Mouse (Mus musculus) midbrain, embryonic 10.5 days (tissue): Measurements from ENCODE around the gene Arl8a. TPM values are rescaled to one million over a fixed set of nuclear protein-coding genes. Genes with fewer than 3 reads are reported as not detected.
A peak's percentile ranks its signal among the peaks of the same experiment; 100 is the strongest.
"Not testable (repeated sequence)": the region's sequence is repeated elsewhere in the genome, so short reads cannot be mapped to it uniquely, and the experiment has no call there.

ENCODE experiments used
- DNase-seq: peaks from one replicate; pipeline ENCODE4 v3.0.0-alpha.2; 2017; ENCODE audit warnings: low spot score
- H3K27ac ChIP-seq: fragments of 300-500 bp; sonication (generic); replicated peaks from 2 replicates; pipeline ENCODE4 v1.5.1; 2016; ENCODE audit warnings: mild to moderate bottlenecking
- H3K27me3 ChIP-seq: fragments of 300-500 bp; sonication (generic); 2 replicates; pipeline ENCODE4 v1.6.1; 2016; ENCODE audit warnings: low read depth, mild to moderate bottlenecking; ENCODE audit not compliant: poor library complexity, severe bottlenecking
- H3K36me3 ChIP-seq: fragments of 300-500 bp; sonication (generic); 2 replicates; pipeline ENCODE4 v1.6.1; 2016; ENCODE audit warnings: mild to moderate bottlenecking, moderate library complexity
- H3K4me1 ChIP-seq: fragments of 300-500 bp; sonication (generic); 2 replicates; pipeline ENCODE4 v1.6.1; 2016
- H3K4me3 ChIP-seq: fragments of 300-500 bp; sonication (generic); 2 replicates; pipeline ENCODE4 v1.5.1; 2016; ENCODE audit warnings: mild to moderate bottlenecking, moderate library complexity
- H3K9me3 ChIP-seq: fragments of 300-500 bp; sonication (generic); replicated peaks from 2 replicates; pipeline ENCODE4 v1.6.1; 2016; ENCODE audit warnings: mild to moderate bottlenecking
- WGBS: fragments of 180-500 bp; shearing (Covaris S2); methylation state at CpG from one replicate; pipeline ENCODE4 v1.1.7; 2016; 5-methylcytosine and 5-hydroxymethylcytosine counted together
- polyA plus RNA-seq: library from polyadenylated mRNA; unstranded; fragments of >200 nt; fragmentation: Nextera tagmentation; extraction: Ambion mirVana; gene quantifications from 2 replicates; pipeline ENCODE4 v1.2.1, GENCODE M21; 2016

The Arl8a gene
- polyA plus RNA-seq, 1 experiment from 2014 or later = 46.5 TPM

GRCm38 (mm10) chr1:135181275-135181674, 34.7 kb downstream of the Arl8a start:
- Histone ChIP-seq H3K4me1 (peaks cover 6% of the 10 kb centered on the region), H3K27ac (no peak overlapping the region), H3K36me3 (no peaks in the 10 kb centered on the region), H3K9me3 (no peaks in the 10 kb centered on the region), H3K4me3 (no peak overlapping the region), H3K27me3 (peaks cover under 1% of the 10 kb centered on the region)
- no peak for DNase-seq
- WGBS = 84% methylated on average over 4 of the region's 4 CpGs

DNA sequence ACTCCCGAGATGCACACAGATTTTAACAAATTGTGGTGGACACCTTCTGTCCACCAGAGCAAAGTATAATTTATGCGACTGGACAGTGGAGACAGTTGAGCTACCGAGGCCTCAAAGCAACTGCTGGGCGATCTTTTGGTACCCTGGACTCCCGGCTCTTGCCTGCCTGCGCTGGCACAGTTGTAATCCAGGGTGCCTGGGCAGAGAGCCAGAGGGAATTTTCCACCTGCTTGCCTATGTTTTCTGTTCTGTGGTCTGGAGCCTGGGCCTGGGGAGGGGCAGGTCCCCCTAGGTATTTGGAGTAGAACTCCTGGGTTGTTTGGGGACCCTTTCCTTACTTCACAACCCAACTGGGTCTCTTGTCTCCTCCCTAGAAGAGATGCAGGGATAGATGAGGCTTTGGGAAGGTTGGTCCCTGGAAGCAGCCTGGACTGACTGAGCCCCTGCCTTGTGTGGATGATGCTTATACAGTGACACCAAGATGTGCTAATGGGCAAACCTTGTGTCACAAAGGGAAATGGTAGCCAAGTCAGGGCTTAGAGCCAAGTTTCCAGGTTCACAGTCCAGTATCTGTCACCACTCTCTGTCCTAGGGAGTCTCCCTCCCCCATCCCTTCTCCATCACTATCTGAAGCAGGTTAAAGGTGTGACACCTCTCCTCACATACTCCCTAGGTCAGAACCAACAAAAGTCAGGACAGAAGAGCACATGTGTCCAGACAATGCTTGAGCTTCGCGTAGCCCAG, 35.4 kb downstream of the Arl8a start:
- no peaks in the 10 kb centered on the region for H3K9me3 ChIP-seq
- H3K27ac ChIP-seq = no peak overlapping the region
- H3K4me1 ChIP-seq = peaks cover 12% of the 10 kb centered on the region
- no peak overlapping the region for H3K4me3 ChIP-seq
- H3K36me3 ChIP-seq = no peaks in the 10 kb centered on the region
- DNase-seq = no peak
- WGBS = 93% methylated on average over 8 of the region's 8 CpGs
- peaks cover 7% of the 10 kb centered on the region for H3K27me3 ChIP-seq

DNA sequence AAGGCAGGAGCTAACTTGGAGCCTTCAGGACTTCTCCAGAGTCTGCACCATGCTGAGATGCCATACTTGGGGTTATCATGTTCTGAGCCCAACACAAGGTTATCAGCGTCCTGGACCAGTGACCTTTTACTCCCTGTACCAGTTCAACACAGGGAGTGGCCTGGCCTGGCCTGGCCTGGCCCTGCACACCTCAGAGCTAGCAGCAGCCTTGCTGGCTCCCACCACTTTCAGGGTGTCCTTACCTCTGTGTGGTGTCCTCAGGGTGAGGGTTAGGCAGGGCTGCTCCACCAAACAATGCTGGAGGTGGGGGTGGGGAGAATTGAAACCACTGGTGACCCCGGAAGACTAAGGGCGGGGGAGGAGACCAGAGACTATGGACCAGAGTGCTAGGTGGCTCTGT, 36.4 kb downstream of the Arl8a start:
- no peaks in the 10 kb centered on the region for H3K9me3 ChIP-seq
- no peak overlapping the region for H3K4me3 ChIP-seq
- WGBS = 66% methylated on average over 3 of the region's 3 CpGs
- H3K27me3 ChIP-seq = peaks cover 7% of the 10 kb centered on the region
- no peak for DNase-seq
- H3K27ac ChIP-seq = no peak overlapping the region; the same call in 1 of the 2 replicates
- H3K4me1 ChIP-seq = peaks cover 12% of the 10 kb centered on the region
- no peaks in the 10 kb centered on the region for H3K36me3 ChIP-seq

GRCm38 (mm10) chr1:135183448-135183847, 36.8 kb downstream of the Arl8a start:
- H3K4me1 ChIP-seq = peaks cover 12% of the 10 kb centered on the region
- H3K27ac ChIP-seq = peak overlapping the region; percentile 38; the same call in 1 of the 2 replicates
- no peak overlapping the region for H3K4me3 ChIP-seq
- H3K9me3 ChIP-seq = no peaks in the 10 kb centered on the region
- H3K27me3 ChIP-seq = peaks cover 7% of the 10 kb centered on the region
- 82% methylated on average over 4 of the region's 4 CpGs for WGBS
- no peaks in the 10 kb centered on the region for H3K36me3 ChIP-seq
- no peak for DNase-seq

DNA sequence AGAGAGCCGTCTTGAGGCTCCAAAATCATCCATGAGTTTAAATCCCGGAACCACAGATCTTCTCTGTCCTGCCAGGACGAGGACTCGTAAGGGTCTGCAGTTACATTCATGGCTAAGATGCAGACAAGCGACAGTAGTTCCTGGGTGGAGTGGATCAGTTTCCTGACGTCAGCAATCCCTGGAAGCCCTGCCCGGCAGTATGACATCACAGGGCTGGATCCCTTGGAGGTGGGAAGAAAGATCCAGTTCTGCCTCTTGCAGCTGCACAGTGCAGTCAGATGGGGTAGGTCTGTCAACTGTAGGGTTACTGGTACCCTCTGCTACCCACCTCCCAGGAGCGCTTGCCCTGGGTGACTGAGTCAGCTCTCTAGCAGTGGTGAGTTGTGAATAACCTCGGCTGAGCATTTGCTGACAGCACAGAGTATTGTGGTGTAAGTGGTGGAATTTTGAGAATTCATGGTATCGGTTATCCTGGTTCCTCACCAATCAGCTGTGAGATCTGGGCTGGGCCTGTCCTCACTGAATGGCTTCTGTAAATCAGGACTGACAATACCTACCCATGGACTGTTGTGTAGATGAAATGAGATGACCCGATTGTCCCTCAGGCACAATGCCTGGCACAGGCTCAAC, 37.4 kb downstream of the Arl8a start:
- 81% methylated on average over 11 of the region's 11 CpGs for WGBS
- H3K36me3 ChIP-seq = no peaks in the 10 kb centered on the region
- H3K4me3 ChIP-seq = no peak overlapping the region
- H3K27me3 ChIP-seq = peaks cover 7% of the 10 kb centered on the region
- DNase-seq = no peak
- no peaks in the 10 kb centered on the region for H3K9me3 ChIP-seq
- H3K27ac ChIP-seq = no peak overlapping the region
- peaks cover 12% of the 10 kb centered on the region for H3K4me1 ChIP-seq

GRCm38 (mm10) chr1:135185936-135186335, 39.3 kb downstream of the Arl8a start:
- H3K36me3 ChIP-seq = no peaks in the 10 kb centered on the region
- H3K4me1 ChIP-seq = peaks cover 12% of the 10 kb centered on the region
- 21% methylated on average over 5 of the region's 5 CpGs for WGBS
- H3K9me3 ChIP-seq = no peaks in the 10 kb centered on the region
- no peak overlapping the region for H3K4me3 ChIP-seq
- peaks cover 7% of the 10 kb centered on the region for H3K27me3 ChIP-seq
- DNase-seq = no peak
- no peak overlapping the region for H3K27ac ChIP-seq

GRCm38 (mm10) chr1:135186427-135186826, 39.8 kb downstream of the Arl8a start:
- WGBS = 31% methylated on average over 8 of the region's 8 CpGs
- H3K27me3 ChIP-seq = peaks cover 7% of the 10 kb centered on the region
- peaks cover 12% of the 10 kb centered on the region for H3K4me1 ChIP-seq
- no peaks in the 10 kb centered on the region for H3K36me3 ChIP-seq
- no peaks in the 10 kb centered on the region for H3K9me3 ChIP-seq
- H3K4me3 ChIP-seq = no peak overlapping the region
- no peak for DNase-seq
- H3K27ac ChIP-seq = no peak overlapping the region

DNA sequence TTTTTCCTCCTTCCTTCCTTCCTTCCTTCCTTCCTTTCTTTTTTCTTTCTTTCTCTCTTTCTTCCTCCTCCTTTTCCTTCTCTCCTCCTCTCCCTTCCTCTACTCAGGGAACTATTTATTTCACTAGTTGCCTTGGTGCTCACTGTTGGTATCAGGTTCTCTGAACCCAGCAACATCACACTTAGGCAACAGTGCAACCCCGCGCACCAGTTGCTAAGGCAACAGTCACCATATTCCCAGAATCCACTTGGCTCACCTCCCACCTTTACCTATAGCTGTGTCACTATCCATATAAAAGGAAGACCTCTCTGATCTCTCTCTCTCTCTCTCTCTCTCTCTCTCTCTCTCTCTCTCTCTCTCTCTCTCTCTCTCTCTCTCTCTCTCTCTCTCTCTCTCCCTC, 40.4 kb downstream of the Arl8a start:
- H3K4me1 ChIP-seq = peaks cover 12% of the 10 kb centered on the region
- H3K36me3 ChIP-seq, H3K27me3 ChIP-seq, DNase-seq, H3K9me3 ChIP-seq, H3K27ac ChIP-seq, H3K4me3 ChIP-seq: not testable (repeated sequence)
- whole genome bisulfite sequencing = 31% methylated on average over 2 of the region's 2 CpGs

DNA sequence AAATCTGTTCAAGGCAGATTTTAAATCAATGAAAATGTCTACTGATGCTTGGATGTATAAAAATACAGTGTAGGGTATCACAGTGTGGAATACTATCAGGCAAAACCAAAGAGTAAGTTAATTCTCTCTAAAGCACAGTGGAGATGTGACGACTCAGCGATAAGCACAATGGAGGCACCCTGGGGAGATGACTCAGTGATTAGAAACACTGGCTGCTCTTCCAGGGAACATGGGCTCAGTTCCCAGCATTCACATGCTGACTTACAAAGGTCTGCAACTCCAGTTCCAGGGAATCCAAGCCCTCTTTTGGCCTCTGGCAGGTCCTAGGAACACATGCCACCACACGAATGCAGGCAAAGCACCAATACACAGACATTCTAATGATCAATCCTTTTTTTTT, 41.6 kb downstream of the Arl8a start:
- no peak overlapping the region for H3K27ac ChIP-seq
- H3K4me1 ChIP-seq = peaks cover 8% of the 10 kb centered on the region
- H3K36me3 ChIP-seq = no peaks in the 10 kb centered on the region
- no peak overlapping the region for H3K4me3 ChIP-seq
- WGBS = 16% methylated on average over 3 of the region's 3 CpGs
- no peak for DNase-seq
- H3K9me3 ChIP-seq = no peaks in the 10 kb centered on the region
- peaks cover 7% of the 10 kb centered on the region for H3K27me3 ChIP-seq

- no peaks in the 10 kb centered on the region for H3K9me3 ChIP-seq
- H3K27me3 ChIP-seq = peaks cover 7% of the 10 kb centered on the region
- 92% methylated on average over 4 of the region's 4 CpGs for WGBS
- no peak for DNase-seq
- no peak overlapping the region for H3K4me3 ChIP-seq
- H3K4me1 ChIP-seq = peaks cover 7% of the 10 kb centered on the region
- H3K36me3 ChIP-seq = no peaks in the 10 kb centered on the region
- no peak overlapping the region for H3K27ac ChIP-seq
Measured at GRCm38 (mm10) chr1:135189186-135189585, 42.6 kb downstream of the Arl8a start.

DNA sequence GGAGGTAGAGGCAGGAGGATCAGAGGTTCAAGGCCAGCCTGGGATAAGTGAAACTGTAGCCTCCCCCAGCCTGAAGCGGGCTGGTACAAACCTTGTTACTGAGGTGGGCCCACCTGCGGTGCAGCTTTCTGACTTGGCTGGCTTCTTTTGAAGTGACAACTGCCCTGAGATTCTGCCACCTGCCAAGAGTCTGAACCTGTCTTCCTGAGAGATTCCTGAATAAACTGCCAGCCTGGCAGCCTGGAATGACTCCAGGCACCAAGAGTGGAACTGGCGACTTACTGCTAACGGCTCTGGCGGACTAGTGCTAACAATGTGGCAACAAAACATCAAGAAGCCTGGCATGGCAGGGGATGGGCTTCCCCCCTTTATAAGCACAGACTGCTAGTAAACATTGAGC, 47.7 kb downstream of the Arl8a start:
- H3K9me3 ChIP-seq, H3K36me3 ChIP-seq, DNase-seq, H3K27ac ChIP-seq, H3K27me3 ChIP-seq, H3K4me3 ChIP-seq: not testable (repeated sequence)
- WGBS = 82% methylated on average over 5 of the region's 5 CpGs
- H3K4me1 ChIP-seq = peaks cover 16% of the 10 kb centered on the region

DNA sequence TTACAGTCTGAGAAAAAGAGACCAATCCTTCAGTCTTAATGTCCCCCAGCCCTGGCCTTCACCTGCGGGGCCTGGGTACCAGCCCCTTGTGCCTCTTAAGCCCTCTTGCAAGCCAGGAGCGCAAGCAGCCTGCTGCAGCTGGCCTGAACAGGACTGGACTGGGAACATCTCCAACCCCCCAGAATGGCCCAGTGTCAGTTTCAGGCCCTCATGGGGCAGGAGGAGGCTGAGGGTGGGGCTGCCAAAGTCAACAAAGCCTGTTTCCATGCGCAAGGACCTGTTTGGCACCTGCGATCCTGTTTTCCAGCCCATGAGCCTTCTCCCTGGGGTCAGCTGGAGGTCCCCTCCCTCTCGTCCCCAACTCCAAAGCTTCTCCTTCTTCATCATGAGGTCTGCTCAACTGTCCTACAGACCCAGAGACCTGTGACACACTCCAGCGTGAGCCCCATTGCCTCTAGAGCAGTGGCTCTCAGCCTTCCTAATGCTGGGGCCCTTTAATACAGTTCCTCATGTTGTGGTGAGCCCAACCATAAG, 49.4 kb downstream of the Arl8a start:
- H3K4me1 ChIP-seq = peaks cover 20% of the 10 kb centered on the region
- no peak overlapping the region for H3K4me3 ChIP-seq
- no peak overlapping the region; the same call in 1 of the 2 replicates for H3K27ac ChIP-seq
- 0 out of 2 replicates have a peak, but pooled peaks cover 10% of the 10 kb centered on the region for H3K27me3 ChIP-seq
- no peak for DNase-seq
- 82% methylated on average over 6 of the region's 6 CpGs for WGBS
- H3K36me3 ChIP-seq = no peaks in the 10 kb centered on the region
- H3K9me3 ChIP-seq = no peaks in the 10 kb centered on the region

GRCm38 (mm10) chr1:135198412-135198811, 51.8 kb downstream of the Arl8a start:
- H3K4me3 ChIP-seq = peak overlapping the region; percentile 44; the same call in 1 of the 2 replicates
- peaks cover 23% of the 10 kb centered on the region for H3K4me1 ChIP-seq
- DNase-seq = no peak
- H3K9me3 ChIP-seq = no peaks in the 10 kb centered on the region
- no peaks in the 10 kb centered on the region for H3K36me3 ChIP-seq
- 24% methylated on average over 5 of the region's 5 CpGs for WGBS
- peak overlapping the region; percentile 78 for H3K27ac ChIP-seq
- H3K27me3 ChIP-seq = peaks cover 10% of the 10 kb centered on the region; the same call in 1 of the 2 replicates
